Comparison of ENCODE assay signal across 9 mouse cellular contexts in the genomic region with DNA sequence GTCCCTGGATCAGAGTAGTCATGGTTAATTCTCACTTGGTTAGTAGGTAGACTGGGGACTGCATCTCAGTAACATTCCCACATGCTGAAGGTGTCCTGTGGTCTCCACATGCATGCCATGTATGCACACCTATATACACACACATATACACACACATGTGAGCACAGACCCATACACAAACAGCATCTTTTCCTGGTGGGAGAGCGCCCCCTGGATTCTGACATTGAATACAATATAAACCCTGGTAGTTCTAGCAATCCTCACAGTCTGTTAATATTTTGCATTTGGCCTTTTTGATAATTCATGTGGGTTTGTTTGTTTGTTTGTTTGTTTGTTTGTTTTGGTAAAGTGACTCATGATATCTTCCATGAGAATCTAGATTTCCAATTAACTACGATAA.
DNase-seq lines count a peak whose midpoint lies in the region; ATAC-seq and TF ChIP-seq lines count a peak whose summit lies in the region.
"Had no signal": no experiment of that assay in that cellular context is flagged by ENCODE, and none has a peak within 500 bp of the region (broad histone marks: within the 10 kb centered on the region; RNA-seq: fewer than 3 reads in every experiment).

No protein-coding gene starts in this region.

- no peaks in the 10 kb centered on the region for H3K36me3 ChIP-seq in heart, embryonic 12.5 days
- no peaks in the 10 kb centered on the region for H3K36me3 ChIP-seq in kidney, postnatal 0 days (ENCODE audit: insufficient read depth, low read length)
- H3K36me3 ChIP-seq: liver, embryonic 13.5 days had no signal

- no peaks in the 10 kb centered on the region for H3K4me1 ChIP-seq in heart, embryonic 12.5 days (replicated peaks)
- H3K4me1 ChIP-seq in kidney, postnatal 0 days (replicated peaks; ENCODE audit: insufficient read depth, low read length): no peaks in the 10 kb centered on the region
- H3K4me1 ChIP-seq: liver, embryonic 13.5 days had no signal

- intact Hi-C loops in heart, postnatal 36 days (cut with DNase I): loop anchor here (1.0 to 10.0 kb wide), 5 partner anchors 232 to 975 kb away; no protein-coding TSS in a partner anchor

- DNase-seq in heart, postnatal 36 days: peak; percentile 19 to 61
- peak; percentile 41 for DNase-seq in 416B (ENCODE audit: low read depth)
- DNase-seq in kidney, postnatal 0 days (ENCODE audit: low spot score): peak; percentile 32
- peak; percentile 24 to 43 for DNase-seq in spleen, postnatal 14 days (ENCODE audit: low spot score in 2 of 2)
- DNase-seq in layer of hippocampus, postnatal 36 days: no peak
- DNase-seq: liver, embryonic 13.5 days had no signal

- no peaks in the 10 kb centered on the region for H3K9me3 ChIP-seq in heart, embryonic 12.5 days (replicated peaks)
- H3K9me3 ChIP-seq in kidney, postnatal 0 days (replicated peaks; ENCODE audit: low read length): no peaks in the 10 kb centered on the region
- H3K9me3 ChIP-seq: liver, embryonic 13.5 days had no signal

- H3K4me3 ChIP-seq in heart, embryonic 12.5 days: no peak overlapping the region
- no peak overlapping the region for H3K4me3 ChIP-seq in kidney, postnatal 0 days (replicated peaks; ENCODE audit: low read depth, low read length)
- H3K4me3 ChIP-seq: liver, embryonic 13.5 days had no signal

- no peak overlapping the region for H3K4me2 ChIP-seq in heart, embryonic 12.5 days
- no peak overlapping the region for H3K4me2 ChIP-seq in kidney, postnatal 0 days (ENCODE audit: low read length)
- H3K4me2 ChIP-seq: liver, embryonic 13.5 days had no signal

- no peak for ATAC-seq in heart, embryonic 12.5 days (ENCODE audit: insufficient number of reproducible peaks, low FRiP score)
- ATAC-seq in activated CD4-positive, CD25-positive, alpha-beta regulatory T cell, adult 4 months: peak; percentile 57
- no peak for ATAC-seq in kidney, postnatal 0 days (replicated peaks; ENCODE audit: low FRiP score, low read depth)
- ATAC-seq in erythroblast, adult 5-6 weeks (replicated peaks; ENCODE audit: low FRiP score, poor library complexity, severe bottlenecking): no peak

- H3K27me3 ChIP-seq in heart, embryonic 12.5 days (replicated peaks): no peaks in the 10 kb centered on the region
- H3K27me3 ChIP-seq in kidney, postnatal 0 days (ENCODE audit: insufficient read depth, low read length): no peaks in the 10 kb centered on the region
- H3K27me3 ChIP-seq: liver, embryonic 13.5 days had no signal

- H3K9ac ChIP-seq in heart, embryonic 12.5 days: no peak overlapping the region
- H3K9ac ChIP-seq in kidney, postnatal 0 days (ENCODE audit: low read depth, low read length): no peak overlapping the region
- H3K9ac ChIP-seq: liver, embryonic 13.5 days had no signal

- peak; percentile 69 for TF ChIP-seq CTCF in kidney, postnatal 0 days (IDR thresholded peaks at IDR 0.05; ENCODE audit: low read depth)

- H3K27ac ChIP-seq in heart, embryonic 12.5 days (ENCODE audit: poor library complexity, severe bottlenecking): no peak overlapping the region
- H3K27ac ChIP-seq in kidney, postnatal 0 days: no peak overlapping the region
- H3K27ac ChIP-seq: liver, embryonic 13.5 days had no signal

- WGBS in heart, embryonic 12.5 days: 64% methylated on average over 2 of the region's 2 CpGs
- WGBS in kidney, postnatal 0 days: 80% methylated on average over 2 of the region's 2 CpGs

Comparison
In these comparisons a context has a peak if more than half of its experiments do, and no peak if none do; other contexts are left out.
1. DNase-seq: peak in heart, postnatal 36 days (2 of 2), 416B (single experiment), kidney, postnatal 0 days (single experiment) and spleen, postnatal 14 days (2 of 2); none in layer of hippocampus, postnatal 36 days (0 of 2).